Mouse (Mus musculus): ENCODE data around the gene Spg7. TPM values are rescaled to one million over a fixed set of nuclear protein-coding genes. Genes with fewer than 3 reads are reported as not detected.
"Not testable (repeated sequence)": the region's sequence is repeated elsewhere in the genome, so short reads cannot be mapped to it uniquely, and the experiment has no call there.

Spg7 gene
- polyA plus RNA-seq, 1 experiment, result 126 TPM

DNA sequence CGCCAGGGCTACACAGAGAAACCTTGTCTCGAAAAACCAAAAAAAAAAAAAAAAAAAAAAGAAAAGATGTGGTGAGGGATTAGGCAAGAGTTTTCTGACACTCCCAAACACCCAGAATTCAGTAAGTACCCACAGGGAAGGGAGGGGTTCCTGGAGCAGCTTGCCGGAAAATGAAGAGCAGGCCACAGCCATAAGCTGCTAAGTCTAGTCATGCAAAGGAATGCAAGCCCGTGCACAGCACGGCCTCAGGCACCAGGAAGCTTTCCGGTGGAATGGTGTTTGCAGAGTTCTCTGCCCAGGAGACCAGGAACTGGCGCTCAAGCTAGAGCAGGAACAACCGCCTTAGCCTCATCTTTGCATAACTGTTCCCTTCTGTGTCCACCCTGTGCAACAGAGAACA is 37.5 kb downstream of the Spg7 start:
- Histone ChIP-seq H3K4me3 (ENCODE audit: control insufficient read depth, insufficient read depth, low read length) (no peak overlapping the region), H3K36me3 (ENCODE audit: control insufficient read depth, insufficient read depth, low read length) (peaks cover 20% of the 10 kb centered on the region), H3K27me3 (ENCODE audit: control insufficient read depth, insufficient read depth, low read length) (no peaks in the 10 kb centered on the region), H3K27ac (ENCODE audit: control insufficient read depth, insufficient read depth, low read length) (no peak overlapping the region), H3K4me1 (replicated peaks; ENCODE audit: control insufficient read depth, insufficient read depth, low read length) (peaks cover 10% of the 10 kb centered on the region)
- 76% methylated on average over 8 of the region's 8 CpGs for WGBS
- no peak for DNase-seq
- TF ChIP-seq POLR2A (IDR thresholded peaks at IDR 0.05; ENCODE audit: control insufficient read depth, extremely low read depth, insufficient read depth, low read length, poor library complexity), result no peak
- no peak for TF ChIP-seq CTCF (IDR thresholded peaks at IDR 0.05; ENCODE audit: borderline replicate concordance, control insufficient read depth, extremely low read depth, insufficient read depth, low read length, poor library complexity)

- Histone ChIP-seq H3K27me3 (ENCODE audit: control insufficient read depth, insufficient read depth, low read length) (no peaks in the 10 kb centered on the region), H3K27ac (ENCODE audit: control insufficient read depth, insufficient read depth, low read length) (no peak overlapping the region), H3K36me3 (ENCODE audit: control insufficient read depth, insufficient read depth, low read length) (peaks cover 22% of the 10 kb centered on the region), H3K4me1 (replicated peaks; ENCODE audit: control insufficient read depth, insufficient read depth, low read length) (peaks cover 10% of the 10 kb centered on the region), H3K4me3 (ENCODE audit: control insufficient read depth, insufficient read depth, low read length) (no peak overlapping the region)
- WGBS, result 76% methylated on average over 4 of the region's 4 CpGs
- DNase-seq, result no peak
- TF ChIP-seq POLR2A (IDR thresholded peaks at IDR 0.05; ENCODE audit: control insufficient read depth, extremely low read depth, insufficient read depth, low read length, poor library complexity), result no peak
- TF ChIP-seq CTCF (IDR thresholded peaks at IDR 0.05; ENCODE audit: borderline replicate concordance, control insufficient read depth, extremely low read depth, insufficient read depth, low read length, poor library complexity), result no peak
Measured at GRCm38 (mm10) chr8:123101244-123101643, 38.5 kb downstream of the Spg7 start.

GRCm38 (mm10) chr8:123101735-123102685 is 39.3 kb downstream of the Spg7 start, which contains the start of gene Rpl13:
Rpl13 (plus strand) TSS chr8:123102350.
- DNase-seq, result peak; percentile 94
- TF ChIP-seq CTCF (IDR thresholded peaks at IDR 0.05; ENCODE audit: borderline replicate concordance, control insufficient read depth, extremely low read depth, insufficient read depth, low read length, poor library complexity) (no peak), POLR2A (IDR thresholded peaks at IDR 0.05; ENCODE audit: control insufficient read depth, extremely low read depth, insufficient read depth, low read length, poor library complexity) (peak; percentile 73)
- no peak within 1 kb of the TSS for H3K27ac ChIP-seq (ENCODE audit: control insufficient read depth, insufficient read depth, low read length)
- H3K36me3 ChIP-seq (ENCODE audit: control insufficient read depth, insufficient read depth, low read length), result peaks cover 22% of the 10 kb centered on the region
- no peaks in the 10 kb centered on the region for H3K27me3 ChIP-seq (ENCODE audit: control insufficient read depth, insufficient read depth, low read length)
- WGBS, result under 1% methylated on average over 56 of the region's 56 CpGs
- peaks cover 10% of the 10 kb centered on the region for H3K4me1 ChIP-seq (replicated peaks; ENCODE audit: control insufficient read depth, insufficient read depth, low read length)
- H3K4me3 ChIP-seq (ENCODE audit: control insufficient read depth, insufficient read depth, low read length), result peak within 1 kb of the TSS; percentile 92

DNA sequence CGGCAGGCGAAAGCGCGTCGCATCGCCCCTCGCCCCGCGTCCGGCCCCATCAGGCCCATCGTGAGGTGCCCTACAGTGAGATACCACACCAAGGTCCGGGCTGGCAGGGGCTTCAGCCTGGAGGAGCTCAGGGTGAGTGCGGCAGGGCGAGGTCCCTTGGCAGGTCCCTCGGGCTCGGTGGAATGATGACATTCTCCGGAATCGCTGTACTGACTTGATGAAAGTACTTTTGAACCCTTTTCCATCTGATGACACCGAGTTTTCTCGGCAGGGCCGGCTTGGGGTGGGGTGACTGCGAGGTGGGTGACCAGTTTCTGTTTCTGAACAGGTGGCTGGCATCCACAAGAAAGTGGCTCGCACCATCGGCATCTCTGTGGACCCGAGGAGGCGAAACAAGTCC is 40.1 kb downstream of the Spg7 start:
- H3K27me3 ChIP-seq (ENCODE audit: control insufficient read depth, insufficient read depth, low read length); DNase-seq; H3K27ac ChIP-seq (ENCODE audit: control insufficient read depth, insufficient read depth, low read length): not testable (repeated sequence)
- Histone ChIP-seq H3K4me1 (replicated peaks; ENCODE audit: control insufficient read depth, insufficient read depth, low read length) (peaks cover 10% of the 10 kb centered on the region), H3K4me3 (ENCODE audit: control insufficient read depth, insufficient read depth, low read length) (peak overlapping the region; percentile 92), H3K36me3 (ENCODE audit: control insufficient read depth, insufficient read depth, low read length) (peaks cover 22% of the 10 kb centered on the region)
- under 1% methylated on average over 26 of the region's 26 CpGs for WGBS

GRCm38 (mm10) chr8:123103285-123103684 is 40.5 kb downstream of the Spg7 start:
- H3K4me1 ChIP-seq (replicated peaks; ENCODE audit: control insufficient read depth, insufficient read depth, low read length), result peaks cover 10% of the 10 kb centered on the region
- H3K27ac ChIP-seq (ENCODE audit: control insufficient read depth, insufficient read depth, low read length), result no peak overlapping the region
- H3K36me3 ChIP-seq (ENCODE audit: control insufficient read depth, insufficient read depth, low read length), result peaks cover 22% of the 10 kb centered on the region
- DNase-seq, result no peak
- H3K4me3 ChIP-seq (ENCODE audit: control insufficient read depth, insufficient read depth, low read length), result peak overlapping the region; percentile 92
- 13% methylated on average over 15 of the region's 15 CpGs for WGBS
- no peak for TF ChIP-seq CTCF (IDR thresholded peaks at IDR 0.05; ENCODE audit: borderline replicate concordance, control insufficient read depth, extremely low read depth, insufficient read depth, low read length, poor library complexity)
- no peak for TF ChIP-seq POLR2A (IDR thresholded peaks at IDR 0.05; ENCODE audit: control insufficient read depth, extremely low read depth, insufficient read depth, low read length, poor library complexity)
- H3K27me3 ChIP-seq (ENCODE audit: control insufficient read depth, insufficient read depth, low read length), result no peaks in the 10 kb centered on the region

DNA sequence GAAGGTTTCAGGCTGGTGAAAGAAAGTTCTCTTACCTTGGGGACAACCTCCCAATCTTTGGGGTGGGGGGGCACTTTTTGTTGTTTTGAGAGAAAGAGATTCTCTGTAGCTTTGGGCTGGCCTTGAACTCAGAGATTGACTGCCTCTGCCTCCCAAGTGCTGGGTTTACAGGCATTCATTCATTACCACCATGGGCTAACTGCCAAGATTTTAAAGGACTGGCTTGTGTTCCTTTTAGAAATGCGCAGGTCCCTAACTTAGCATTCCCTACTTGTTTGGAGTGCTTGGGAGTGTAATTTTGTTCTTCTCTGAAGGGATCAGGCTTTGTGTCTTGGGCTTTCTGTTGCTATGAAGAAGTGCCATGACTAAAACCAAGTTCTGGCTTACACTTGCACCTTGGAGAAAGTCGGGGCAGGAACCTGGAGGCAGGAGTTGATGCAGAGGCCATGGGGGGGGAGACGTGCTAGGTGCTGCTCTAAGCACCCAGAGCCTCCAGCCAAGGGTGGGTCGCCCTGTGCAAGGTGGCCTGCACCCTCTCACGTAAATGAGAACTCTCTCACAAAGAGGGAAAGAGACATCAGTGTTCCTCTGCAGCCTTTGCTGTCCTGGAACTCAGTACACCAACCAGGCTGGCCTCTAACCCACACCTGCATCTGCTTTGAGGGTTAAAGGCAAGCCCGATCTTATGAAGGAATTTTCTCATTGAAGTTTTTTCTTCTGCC is 41.5 kb downstream of the Spg7 start:
- H3K4me3 ChIP-seq (ENCODE audit: control insufficient read depth, insufficient read depth, low read length), result no peak overlapping the region

More for the DNA sequence above, 41.5 kb downstream of the Spg7 start:
- no peak overlapping the region for H3K27ac ChIP-seq (ENCODE audit: control insufficient read depth, insufficient read depth, low read length)
- H3K36me3 ChIP-seq (ENCODE audit: control insufficient read depth, insufficient read depth, low read length), result peaks cover 22% of the 10 kb centered on the region
- no peak for DNase-seq
- whole genome bisulfite sequencing, result 82% methylated on average over 6 of the region's 6 CpGs
- H3K27me3 ChIP-seq (ENCODE audit: control insufficient read depth, insufficient read depth, low read length), result no peaks in the 10 kb centered on the region
- TF ChIP-seq CTCF (IDR thresholded peaks at IDR 0.05; ENCODE audit: borderline replicate concordance, control insufficient read depth, extremely low read depth, insufficient read depth, low read length, poor library complexity) (no peak), POLR2A (IDR thresholded peaks at IDR 0.05; ENCODE audit: control insufficient read depth, extremely low read depth, insufficient read depth, low read length, poor library complexity) (no peak)
- peaks cover 10% of the 10 kb centered on the region for H3K4me1 ChIP-seq (replicated peaks; ENCODE audit: control insufficient read depth, insufficient read depth, low read length)
